Mouse (Mus musculus): ENCODE results near the gene Hacd4. TPM values are rescaled to one million over a fixed set of nuclear protein-coding genes. Genes with fewer than 3 reads are reported as not detected.

Gene Hacd4
- polyA plus RNA-seq, 1 experiment from 2014 or later = 4.4 TPM

DNA sequence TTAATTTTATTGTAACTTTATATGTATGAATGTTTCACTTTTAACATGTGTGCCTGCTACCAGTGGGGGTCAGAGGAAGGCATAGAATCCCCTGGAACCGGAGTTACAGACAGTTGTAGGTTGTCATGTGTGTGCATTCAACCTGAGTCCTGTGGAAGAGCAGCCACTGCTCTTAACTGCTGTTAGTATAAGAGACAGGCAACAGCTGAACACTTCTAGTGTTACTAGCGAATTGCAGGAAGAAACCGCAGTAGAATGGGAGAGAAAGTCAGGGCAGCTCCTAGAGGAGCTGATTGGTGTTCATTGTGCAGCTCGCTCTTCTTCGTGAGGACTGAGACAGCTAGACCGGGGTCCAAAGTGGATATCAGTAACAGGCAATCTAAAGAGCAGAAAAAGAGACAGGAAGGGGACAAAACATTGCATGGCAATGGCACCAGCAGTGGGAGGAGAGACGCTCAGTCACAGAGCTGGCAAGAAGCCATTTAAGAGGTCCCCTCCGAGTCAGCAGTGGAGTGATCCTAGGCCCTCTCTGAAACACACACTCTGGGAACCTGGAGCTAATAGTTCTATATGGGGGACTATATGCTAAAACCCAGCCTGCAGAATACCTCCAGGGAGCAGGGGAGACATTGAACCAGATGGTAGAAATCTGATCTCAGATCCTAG is 24.4 kb upstream of the Hacd4 start:
- Histone ChIP-seq H3K9me3 (ENCODE audit: control insufficient read depth, low read length) (no peaks in the 10 kb centered on the region), H3K4me2 (no peak overlapping the region), H3K27me3 (ENCODE audit: control insufficient read depth, insufficient read depth, low read length) (no peaks in the 10 kb centered on the region), H3K36me3 (ENCODE audit: control insufficient read depth, insufficient read depth, low read length) (no peaks in the 10 kb centered on the region), H3K4me1 (ENCODE audit: control insufficient read depth, insufficient read depth, low read length) (no peaks in the 10 kb centered on the region), H3K9ac (ENCODE audit: low read length) (no peak overlapping the region), H3K27ac (ENCODE audit: low read depth, low read length) (no peak overlapping the region), H3K4me3 (ENCODE audit: low read depth, low read length) (no peak overlapping the region)
- WGBS = 87% methylated on average over 8 of the region's 8 CpGs
- DNase-seq (ENCODE audit: low spot score, missing footprints) (no peak), ATAC-seq (ENCODE audit: low FRiP score) (no peak)

DNA sequence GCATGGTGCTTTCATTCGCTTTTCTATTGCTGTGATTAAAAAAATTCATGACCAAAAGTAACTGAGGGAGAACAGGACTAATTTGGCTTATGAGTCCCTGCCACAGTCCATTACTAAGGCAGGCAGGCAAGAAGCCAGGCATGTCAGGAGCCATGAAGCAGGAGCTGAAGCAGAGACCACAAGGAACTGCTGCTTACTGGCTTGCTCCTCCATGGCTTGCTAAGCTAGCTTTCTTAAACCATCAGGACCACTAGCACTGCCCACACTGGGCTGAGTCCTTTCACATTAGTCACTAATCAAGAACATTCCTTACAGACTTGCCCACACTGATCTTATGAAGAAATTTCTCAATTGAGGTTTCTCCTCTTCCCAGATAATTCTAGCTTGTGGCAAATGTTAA is 23.8 kb upstream of the Hacd4 start:
- Histone ChIP-seq H3K9ac (ENCODE audit: low read length) (no peak overlapping the region), H3K27ac (ENCODE audit: low read depth, low read length) (no peak overlapping the region), H3K4me2 (no peak overlapping the region), H3K36me3 (ENCODE audit: control insufficient read depth, insufficient read depth, low read length) (no peaks in the 10 kb centered on the region), H3K27me3 (ENCODE audit: control insufficient read depth, insufficient read depth, low read length) (no peaks in the 10 kb centered on the region), H3K9me3 (ENCODE audit: control insufficient read depth, low read length) (no peaks in the 10 kb centered on the region), H3K4me1 (ENCODE audit: control insufficient read depth, insufficient read depth, low read length) (no peaks in the 10 kb centered on the region), H3K4me3 (ENCODE audit: low read depth, low read length) (no peak overlapping the region)
- 90% methylated on average over 1 of the region's 1 CpGs for WGBS
- no peak for DNase-seq (ENCODE audit: low spot score, missing footprints)
- no peak for ATAC-seq (ENCODE audit: low FRiP score)

DNA sequence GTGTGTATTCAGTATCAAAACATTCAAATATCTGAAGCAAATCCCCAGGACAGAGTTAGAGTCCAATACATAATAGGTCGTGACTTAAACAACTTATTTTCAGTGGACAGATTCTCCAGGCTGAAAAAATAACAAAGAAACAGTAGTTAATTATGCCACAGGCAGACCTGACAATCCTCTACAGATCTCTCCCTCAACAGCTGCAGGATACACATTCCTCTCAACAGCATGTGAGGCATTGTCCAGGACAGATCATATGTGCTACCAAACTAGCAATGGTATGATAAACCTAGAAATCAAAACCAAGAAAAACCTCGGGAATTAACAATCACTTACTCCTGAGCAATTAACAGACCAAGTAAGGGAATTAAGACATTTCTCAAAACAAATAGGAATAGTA is 22.6 kb upstream of the Hacd4 start:
- no peak overlapping the region for H3K27ac ChIP-seq (ENCODE audit: low read depth, low read length)
- no peaks in the 10 kb centered on the region for H3K27me3 ChIP-seq (ENCODE audit: control insufficient read depth, insufficient read depth, low read length)
- H3K4me2 ChIP-seq = no peak overlapping the region
- no peaks in the 10 kb centered on the region for H3K4me1 ChIP-seq (ENCODE audit: control insufficient read depth, insufficient read depth, low read length)
- DNase-seq (ENCODE audit: low spot score, missing footprints) = no peak
- no peaks in the 10 kb centered on the region for H3K9me3 ChIP-seq (ENCODE audit: control insufficient read depth, low read length)
- ATAC-seq (ENCODE audit: low FRiP score) = no peak
- H3K9ac ChIP-seq (ENCODE audit: low read length) = no peak overlapping the region
- 77% methylated on average over 2 of the region's 2 CpGs for WGBS
- no peaks in the 10 kb centered on the region for H3K36me3 ChIP-seq (ENCODE audit: control insufficient read depth, insufficient read depth, low read length)
- no peak overlapping the region for H3K4me3 ChIP-seq (ENCODE audit: low read depth, low read length)

DNA sequence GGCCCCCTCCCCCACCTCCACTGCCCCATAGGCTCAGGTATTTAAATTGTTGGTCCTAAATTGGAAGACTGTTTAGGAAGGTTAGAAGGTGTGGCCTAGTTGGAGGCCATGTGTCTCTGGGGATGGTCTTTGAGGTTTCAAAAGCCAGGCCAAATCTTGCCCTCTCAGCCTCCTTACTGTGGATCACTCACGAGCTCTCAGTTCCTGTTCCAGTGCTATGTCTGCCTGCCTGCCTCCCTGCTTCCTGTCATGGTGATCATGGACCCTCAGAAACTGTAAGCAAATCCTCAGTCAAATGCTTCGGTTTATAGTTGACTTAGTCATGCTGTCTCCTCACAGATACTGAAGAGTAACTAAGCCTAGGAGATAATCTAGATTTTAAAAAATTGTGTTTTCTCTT is 19.9 kb upstream of the Hacd4 start:
- no peaks in the 10 kb centered on the region for H3K27me3 ChIP-seq (ENCODE audit: control insufficient read depth, insufficient read depth, low read length)
- H3K4me3 ChIP-seq (ENCODE audit: low read depth, low read length) = no peak overlapping the region
- no peak overlapping the region for H3K27ac ChIP-seq (ENCODE audit: low read depth, low read length)
- H3K36me3 ChIP-seq (ENCODE audit: control insufficient read depth, insufficient read depth, low read length) = no peaks in the 10 kb centered on the region
- H3K9me3 ChIP-seq (ENCODE audit: control insufficient read depth, low read length) = no peaks in the 10 kb centered on the region
- DNase-seq (ENCODE audit: low spot score, missing footprints) (no peak), ATAC-seq (ENCODE audit: low FRiP score) (no peak)
- no peaks in the 10 kb centered on the region for H3K4me1 ChIP-seq (ENCODE audit: control insufficient read depth, insufficient read depth, low read length)
- H3K4me2 ChIP-seq = no peak overlapping the region
- H3K9ac ChIP-seq (ENCODE audit: low read length) = no peak overlapping the region
- 82% methylated on average over 2 of the region's 2 CpGs for WGBS

DNA sequence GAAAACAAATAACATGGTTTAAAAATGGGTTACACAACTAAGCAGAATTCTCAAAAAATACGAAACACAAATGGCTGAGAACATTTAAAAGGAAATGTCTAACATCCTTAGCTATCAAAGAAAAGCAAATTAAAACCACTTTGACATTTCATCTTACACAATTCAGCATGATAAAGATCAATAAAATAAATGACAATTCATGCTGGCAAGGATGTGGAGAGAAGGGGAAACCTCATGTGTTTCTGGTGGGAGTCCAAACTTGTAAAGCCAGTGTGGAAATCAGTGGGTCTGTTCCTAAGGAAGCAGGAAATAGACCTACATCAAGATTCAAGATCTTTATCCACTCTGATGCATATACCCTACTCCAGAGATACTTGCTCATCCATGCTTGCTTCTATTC is 19.4 kb upstream of the Hacd4 start:
- Histone ChIP-seq H3K9ac (ENCODE audit: low read length) (no peak overlapping the region), H3K4me1 (ENCODE audit: control insufficient read depth, insufficient read depth, low read length) (no peaks in the 10 kb centered on the region), H3K9me3 (ENCODE audit: control insufficient read depth, low read length) (no peaks in the 10 kb centered on the region), H3K4me2 (no peak overlapping the region), H3K27me3 (ENCODE audit: control insufficient read depth, insufficient read depth, low read length) (no peaks in the 10 kb centered on the region), H3K36me3 (ENCODE audit: control insufficient read depth, insufficient read depth, low read length) (no peaks in the 10 kb centered on the region), H3K4me3 (ENCODE audit: low read depth, low read length) (no peak overlapping the region), H3K27ac (ENCODE audit: low read depth, low read length) (no peak overlapping the region)
- 83% methylated on average over 1 of the region's 1 CpGs for WGBS
- DNase-seq (ENCODE audit: low spot score, missing footprints) (no peak), ATAC-seq (ENCODE audit: low FRiP score) (no peak)

DNA sequence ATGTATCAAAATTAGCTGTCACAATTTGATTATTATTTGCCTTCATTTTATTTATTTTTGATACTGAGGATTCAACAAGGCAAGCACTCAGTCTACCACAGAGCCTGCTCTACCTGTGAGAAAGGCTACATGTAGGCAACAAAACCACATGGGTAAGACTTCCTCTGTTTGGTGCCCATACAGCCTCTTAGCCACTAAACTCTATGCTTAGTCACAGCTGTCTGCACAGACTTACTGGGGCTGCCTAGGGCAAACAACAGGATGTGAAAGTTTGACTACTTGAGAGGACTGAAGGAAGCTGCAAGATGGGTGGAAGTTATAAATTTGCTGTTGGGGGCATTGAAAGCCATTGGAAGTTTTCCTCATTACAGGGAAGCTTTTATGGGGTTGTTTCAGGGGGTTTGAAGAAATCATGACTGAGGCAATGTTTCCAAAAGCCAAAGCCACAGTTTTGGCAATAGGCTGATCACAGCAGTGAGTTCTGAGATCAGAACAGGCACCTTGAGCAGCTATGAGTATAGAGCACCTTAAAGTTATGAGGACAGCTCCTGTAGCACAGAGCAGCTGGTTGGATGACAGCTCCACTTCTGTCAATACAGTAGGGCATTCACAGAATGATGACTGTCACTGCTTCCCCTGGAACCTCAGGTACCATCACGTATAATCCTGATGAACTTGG is 11.5 kb upstream of the Hacd4 start:
- Histone ChIP-seq H3K4me1 (ENCODE audit: control insufficient read depth, insufficient read depth, low read length) (no peaks in the 10 kb centered on the region), H3K4me2 (no peak overlapping the region), H3K9me3 (ENCODE audit: control insufficient read depth, low read length) (no peaks in the 10 kb centered on the region), H3K27ac (ENCODE audit: low read depth, low read length) (no peak overlapping the region), H3K9ac (ENCODE audit: low read length) (no peak overlapping the region), H3K27me3 (ENCODE audit: control insufficient read depth, insufficient read depth, low read length) (no peaks in the 10 kb centered on the region), H3K4me3 (ENCODE audit: low read depth, low read length) (no peak overlapping the region), H3K36me3 (ENCODE audit: control insufficient read depth, insufficient read depth, low read length) (no peaks in the 10 kb centered on the region)
- ATAC-seq (ENCODE audit: low FRiP score) = no peak
- DNase-seq (ENCODE audit: low spot score, missing footprints) = no peak
- WGBS = 87% methylated on average over 1 of the region's 1 CpGs

DNA sequence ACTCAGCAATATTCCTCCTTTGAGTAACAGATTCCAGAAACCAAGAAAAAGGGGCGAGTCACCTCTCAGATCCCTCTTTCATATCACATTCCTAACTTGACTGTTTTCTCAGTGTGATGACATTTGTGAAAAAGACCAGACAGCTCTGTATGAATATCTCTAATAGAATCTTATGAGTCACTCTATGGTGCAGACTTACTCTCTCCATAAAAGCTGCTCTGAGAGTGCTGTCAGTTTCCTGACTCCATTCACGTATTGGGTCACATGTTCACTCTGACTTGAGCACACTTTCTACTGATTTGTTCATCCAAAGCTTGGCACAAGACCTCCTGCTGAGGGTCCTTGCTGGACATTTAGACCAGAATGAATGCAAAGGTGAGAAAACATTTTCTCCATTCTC is 10.2 kb upstream of the Hacd4 start:
- no peaks in the 10 kb centered on the region for H3K36me3 ChIP-seq (ENCODE audit: control insufficient read depth, insufficient read depth, low read length)
- H3K4me3 ChIP-seq (ENCODE audit: low read depth, low read length) = no peak overlapping the region
- no peak overlapping the region for H3K4me2 ChIP-seq
- no peak overlapping the region for H3K27ac ChIP-seq (ENCODE audit: low read depth, low read length)
- no peaks in the 10 kb centered on the region for H3K27me3 ChIP-seq (ENCODE audit: control insufficient read depth, insufficient read depth, low read length)
- H3K9ac ChIP-seq (ENCODE audit: low read length) = no peak overlapping the region
- ATAC-seq (ENCODE audit: low FRiP score) (no peak), DNase-seq (ENCODE audit: low spot score, missing footprints) (no peak)
- H3K9me3 ChIP-seq (ENCODE audit: control insufficient read depth, low read length) = no peaks in the 10 kb centered on the region
- H3K4me1 ChIP-seq (ENCODE audit: control insufficient read depth, insufficient read depth, low read length) = no peaks in the 10 kb centered on the region
- 81% methylated on average over 2 of the region's 2 CpGs for WGBS

DNA sequence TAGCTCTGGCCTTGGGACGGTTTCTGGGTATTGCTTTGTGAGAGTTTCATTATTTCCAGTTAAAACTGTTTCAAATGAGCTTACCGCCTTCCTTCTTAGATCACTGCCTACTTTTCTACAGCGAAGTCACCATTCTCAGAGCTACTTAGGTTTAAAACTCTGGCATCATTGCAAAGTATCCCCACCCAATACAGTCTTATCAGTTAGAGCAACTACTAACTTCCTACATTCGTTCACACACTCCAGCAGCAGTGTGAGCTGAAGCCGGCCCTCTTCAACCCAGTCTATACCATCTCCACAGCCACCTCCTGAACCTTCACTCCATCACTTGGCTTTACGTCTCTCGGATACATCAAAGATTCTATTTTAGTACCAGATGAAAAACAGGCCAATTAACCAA is 2.1 kb upstream of the Hacd4 start:
- Histone ChIP-seq H3K4me3 (ENCODE audit: low read depth, low read length) (no peak overlapping the region), H3K36me3 (ENCODE audit: control insufficient read depth, insufficient read depth, low read length) (no peaks in the 10 kb centered on the region), H3K9me3 (ENCODE audit: control insufficient read depth, low read length) (no peaks in the 10 kb centered on the region), H3K9ac (ENCODE audit: low read length) (no peak overlapping the region), H3K27ac (ENCODE audit: low read depth, low read length) (no peak overlapping the region), H3K4me2 (no peak overlapping the region), H3K4me1 (ENCODE audit: control insufficient read depth, insufficient read depth, low read length) (peaks cover 7% of the 10 kb centered on the region; the same call in 1 of the 2 replicates), H3K27me3 (ENCODE audit: control insufficient read depth, insufficient read depth, low read length) (no peaks in the 10 kb centered on the region)
- ATAC-seq (ENCODE audit: low FRiP score) (no peak), DNase-seq (ENCODE audit: low spot score, missing footprints) (no peak)
- 92% methylated on average over 7 of the region's 7 CpGs for WGBS

DNA sequence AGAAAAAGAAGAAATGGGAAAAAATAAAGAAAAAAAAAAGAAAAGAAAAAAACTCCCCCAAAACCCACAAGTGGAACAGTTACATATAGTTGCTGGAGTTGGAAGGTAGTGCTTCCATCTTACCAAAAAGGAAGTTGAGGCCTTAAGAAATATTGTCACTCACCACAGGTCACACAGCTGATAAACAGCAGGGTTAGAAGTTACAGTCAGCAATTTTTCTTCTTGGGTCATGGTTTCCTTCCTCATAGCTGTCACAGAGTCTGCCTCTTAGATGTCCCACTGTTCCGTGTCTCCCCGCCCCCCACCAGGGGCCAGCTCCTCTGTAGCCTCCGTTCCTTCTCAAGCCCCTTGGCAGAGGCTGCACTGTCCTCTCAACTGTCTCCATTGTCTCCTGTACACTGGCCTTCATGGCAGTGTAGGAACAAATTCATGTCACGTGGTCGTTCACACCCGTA is 968 bp upstream of the Hacd4 start:
- 84% methylated on average over 6 of the region's 6 CpGs for WGBS
- H3K4me2 ChIP-seq = no peak overlapping the region
- H3K27ac ChIP-seq (ENCODE audit: low read depth, low read length) = no peak overlapping the region
- ATAC-seq (ENCODE audit: low FRiP score) (no peak), DNase-seq (ENCODE audit: low spot score, missing footprints) (no peak)
- no peaks in the 10 kb centered on the region for H3K36me3 ChIP-seq (ENCODE audit: control insufficient read depth, insufficient read depth, low read length)
- H3K9ac ChIP-seq (ENCODE audit: low read length) = no peak overlapping the region
- H3K4me1 ChIP-seq (ENCODE audit: control insufficient read depth, insufficient read depth, low read length) = peaks cover 7% of the 10 kb centered on the region; the same call in 1 of the 2 replicates
- H3K9me3 ChIP-seq (ENCODE audit: control insufficient read depth, low read length) = no peaks in the 10 kb centered on the region
- no peaks in the 10 kb centered on the region for H3K27me3 ChIP-seq (ENCODE audit: control insufficient read depth, insufficient read depth, low read length)
- H3K4me3 ChIP-seq (ENCODE audit: low read depth, low read length) = no peak overlapping the region
